Mouse (Mus musculus) E14TG2a.4 (cell line): ENCODE data around the gene Amn1.
A peak's percentile ranks its signal among the peaks of the same experiment; 100 is the strongest.

Source experiments
- H3K27me3 ChIP-seq: 2 replicates; pipeline ENCODE4 v1.6.1; 2014; ENCODE audit warnings: low read length, control low read depth; ENCODE audit not compliant: insufficient read depth
- H3K36me3 ChIP-seq: 2 replicates; pipeline ENCODE4 v1.6.1; 2014; ENCODE audit warnings: low read length, control low read depth; ENCODE audit not compliant: insufficient read depth
- H3K4me1 ChIP-seq: replicated peaks from 2 replicates; pipeline ENCODE4 v1.6.1; 2014; ENCODE audit warnings: low read depth, low read length, control low read depth
- H3K4me3 ChIP-seq: replicated peaks from 2 replicates; pipeline ENCODE4 v1.5.1; 2014; ENCODE audit warnings: mild to moderate bottlenecking, low read length
- H3K9me3 ChIP-seq: 2 replicates; pipeline ENCODE4 v1.6.1; 2014; ENCODE audit warnings: low read length, control low read depth
- CTCF ChIP-seq: conservative IDR thresholded peaks from 2 replicates; pipeline ENCODE4 v1.5.1; 2014; ENCODE audit warnings: low read length
- NANOG ChIP-seq: IDR thresholded peaks from 2 replicates; pipeline ENCODE4 v1.6.1; 2014; ENCODE audit warnings: borderline replicate concordance, low read length, mixed read lengths
- POU5F1 ChIP-seq: IDR thresholded peaks from 2 replicates; pipeline ENCODE4 v1.6.1; 2014; ENCODE audit warnings: low read length, borderline replicate concordance

Amn1 gene

GRCm38 (mm10) chr6:149145143-149145542 lies 43.4 kb downstream of the Amn1 start:
- TF ChIP-seq CTCF (no peak), POU5F1 (no peak), NANOG (no peak)
- H3K9me3 ChIP-seq: no peaks in the 10 kb centered on the region
- H3K4me3 ChIP-seq: no peak overlapping the region
- no peaks in the 10 kb centered on the region for H3K27me3 ChIP-seq
- peaks cover 24% of the 10 kb centered on the region for H3K4me1 ChIP-seq
- peaks cover 53% of the 10 kb centered on the region for H3K36me3 ChIP-seq

DNA sequence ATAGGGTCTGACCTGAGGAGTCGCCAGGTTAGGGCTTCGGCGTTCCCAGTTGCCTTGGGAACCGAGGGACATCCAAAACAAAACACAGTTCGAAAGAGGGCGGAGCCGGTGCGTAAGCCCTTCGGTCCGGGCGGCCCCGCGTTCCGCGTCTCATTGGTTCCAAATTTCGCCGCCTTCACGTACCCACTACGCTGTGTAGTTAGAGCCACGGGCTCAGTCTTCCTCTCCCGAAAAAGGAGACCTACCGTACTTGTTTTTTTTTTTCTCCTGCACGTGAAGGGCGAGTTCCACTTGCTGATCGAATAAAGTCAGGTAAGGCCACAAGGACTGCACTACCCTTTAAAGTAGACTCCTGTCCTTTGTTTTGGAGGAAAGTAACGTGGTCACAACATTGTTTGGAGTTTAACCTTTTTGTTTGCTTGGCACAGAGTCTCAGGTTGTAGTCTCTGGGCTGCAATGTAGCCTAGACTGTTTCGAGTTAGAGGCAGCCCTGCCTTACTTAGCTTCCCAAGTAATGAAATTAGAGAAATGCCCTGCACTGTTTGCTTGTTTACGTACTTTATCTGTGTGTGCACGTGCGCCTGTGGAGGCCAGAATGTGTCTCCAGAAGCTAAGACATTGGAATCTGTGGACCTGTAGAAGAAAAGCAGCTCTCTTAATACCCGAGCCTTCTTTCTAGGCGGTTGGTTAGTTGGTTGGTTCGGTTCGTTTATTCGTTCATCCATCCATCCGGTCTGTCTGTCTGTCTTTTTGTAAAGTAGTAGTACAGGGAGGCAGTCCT lies 46.9 kb downstream of the Amn1 start:
- Histone ChIP-seq H3K9me3 (no peaks in the 10 kb centered on the region), H3K36me3 (peaks cover 35% of the 10 kb centered on the region), H3K4me3 (peak overlapping the region; percentile 80), H3K4me1 (peaks cover 49% of the 10 kb centered on the region), H3K27me3 (no peaks in the 10 kb centered on the region)
- TF ChIP-seq POU5F1 (no peak), CTCF (no peak), NANOG (no peak)

- H3K9me3 ChIP-seq: no peaks in the 10 kb centered on the region
- no peaks in the 10 kb centered on the region for H3K27me3 ChIP-seq
- peaks cover 16% of the 10 kb centered on the region for H3K36me3 ChIP-seq
- H3K4me3 ChIP-seq: no peak within 1 kb of the TSS
- TF ChIP-seq POU5F1 (no peak), CTCF (no peak), NANOG (no peak)
- peaks cover 69% of the 10 kb centered on the region for H3K4me1 ChIP-seq
Observed at GRCm38 (mm10) chr6:149139471-149139870, 49.0 kb downstream of the Amn1 start, which contains the start of gene Etfbkmt. TSS of gene Etfbkmt (plus strand) at chr6:149139849.

- Histone ChIP-seq H3K4me1 (peaks cover 74% of the 10 kb centered on the region), H3K36me3 (peaks cover 11% of the 10 kb centered on the region), H3K9me3 (no peaks in the 10 kb centered on the region), H3K27me3 (no peaks in the 10 kb centered on the region), H3K4me3 (no peak overlapping the region)
- TF ChIP-seq POU5F1: no peak
- TF ChIP-seq CTCF: no peak
- no peak for TF ChIP-seq NANOG
Observed at GRCm38 (mm10) chr6:149139011-149139410, 49.5 kb downstream of the Amn1 start.

GRCm38 (mm10) chr6:149137936-149138335 lies 50.6 kb downstream of the Amn1 start:
- peaks cover 3% of the 10 kb centered on the region; the same call in 1 of the 2 replicates for H3K36me3 ChIP-seq
- no peak for TF ChIP-seq CTCF
- no peak for TF ChIP-seq POU5F1
- no peak for TF ChIP-seq NANOG
- H3K9me3 ChIP-seq: no peaks in the 10 kb centered on the region
- no peaks in the 10 kb centered on the region for H3K27me3 ChIP-seq
- H3K4me3 ChIP-seq: no peak overlapping the region
- peaks cover 80% of the 10 kb centered on the region for H3K4me1 ChIP-seq

GRCm38 (mm10) chr6:149135631-149136030 lies 52.9 kb downstream of the Amn1 start:
- Histone ChIP-seq H3K9me3 (no peaks in the 10 kb centered on the region), H3K27me3 (no peaks in the 10 kb centered on the region), H3K4me3 (no peak overlapping the region), H3K36me3 (no peaks in the 10 kb centered on the region), H3K4me1 (peaks cover 84% of the 10 kb centered on the region)
- TF ChIP-seq CTCF: no peak
- TF ChIP-seq NANOG: no peak
- no peak for TF ChIP-seq POU5F1

DNA sequence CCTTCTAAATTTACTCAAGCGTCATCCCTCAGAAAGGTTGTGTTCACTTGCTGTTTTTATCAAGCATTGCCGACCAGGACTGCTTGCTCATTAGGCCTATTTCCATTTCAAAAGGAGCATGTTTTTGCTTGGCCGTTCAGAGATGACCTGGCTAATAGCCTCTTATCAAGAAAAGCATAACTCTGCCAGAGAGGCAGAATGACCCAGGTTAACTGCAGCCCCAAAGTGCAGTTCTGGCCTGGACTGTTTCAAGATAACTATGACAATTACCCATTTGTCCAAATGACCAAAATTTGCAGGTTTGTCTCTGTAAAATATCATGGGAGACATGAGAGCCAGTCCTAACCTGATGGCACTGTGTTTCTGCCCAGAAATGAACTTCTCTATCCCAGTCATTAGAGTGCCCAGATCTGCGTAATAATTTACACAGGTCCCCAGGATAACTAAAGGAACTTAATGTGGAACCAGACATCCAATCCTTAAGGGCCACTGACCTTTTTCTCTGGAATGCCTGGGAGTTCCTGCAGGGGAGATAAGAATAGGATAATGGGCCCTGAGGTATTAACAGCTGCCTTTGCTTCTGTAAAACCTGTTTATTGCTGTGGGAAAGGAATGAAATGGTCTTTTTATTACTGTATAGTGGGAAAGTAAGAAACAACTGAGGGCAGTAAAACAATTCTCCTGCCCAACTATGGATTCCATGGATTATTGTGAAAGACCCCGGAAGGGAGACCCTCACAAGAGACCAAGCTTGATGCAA lies 53.9 kb downstream of the Amn1 start:
- H3K4me3 ChIP-seq: no peak overlapping the region
- TF ChIP-seq CTCF (no peak), NANOG (no peak), POU5F1 (no peak)
- H3K4me1 ChIP-seq: peaks cover 91% of the 10 kb centered on the region
- H3K9me3 ChIP-seq: no peaks in the 10 kb centered on the region
- no peaks in the 10 kb centered on the region for H3K36me3 ChIP-seq
- H3K27me3 ChIP-seq: no peaks in the 10 kb centered on the region

DNA sequence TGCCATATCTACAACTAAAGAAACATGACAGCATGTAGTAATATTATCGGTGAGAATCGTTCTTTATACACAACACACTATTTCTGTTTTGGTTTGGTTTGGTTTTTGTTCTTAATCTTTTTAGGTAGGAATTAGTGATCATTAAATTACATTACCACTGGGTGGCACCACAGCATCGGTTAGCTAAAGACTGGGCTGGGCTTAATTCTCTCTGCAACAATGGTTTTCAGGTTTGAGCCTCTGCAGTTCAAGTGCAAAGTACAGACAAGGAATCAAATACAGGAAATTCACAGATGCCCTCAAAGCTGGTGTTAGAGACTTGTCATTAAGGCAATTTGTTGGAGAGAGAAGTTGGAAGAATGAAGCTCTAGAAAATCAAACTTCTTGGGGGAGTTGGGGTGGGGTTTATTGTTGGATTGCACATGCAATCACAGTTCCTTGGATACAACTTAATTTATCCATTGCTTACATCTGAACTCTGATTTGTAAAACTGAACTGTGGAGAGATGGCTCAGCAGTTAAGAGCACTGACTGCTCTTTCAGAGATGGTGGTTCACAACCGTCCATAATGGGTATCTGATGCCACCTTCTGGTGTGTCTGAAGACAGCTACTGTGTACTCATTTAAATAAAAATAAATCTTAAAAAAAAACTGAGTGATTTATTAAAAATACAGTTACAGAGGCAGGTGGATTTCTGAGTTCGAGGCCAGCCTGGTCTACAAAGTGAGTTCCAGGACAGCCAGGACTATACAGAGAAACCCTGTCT lies 56.0 kb downstream of the Amn1 start:
- H3K27me3 ChIP-seq: no peaks in the 10 kb centered on the region
- TF ChIP-seq NANOG (no peak), CTCF (peak; percentile 40)
- no peak overlapping the region for H3K4me3 ChIP-seq
- no peaks in the 10 kb centered on the region for H3K36me3 ChIP-seq
- H3K4me1 ChIP-seq: peaks cover 90% of the 10 kb centered on the region
- H3K9me3 ChIP-seq: no peaks in the 10 kb centered on the region
